Mouse (Mus musculus) heart, postnatal 10 days (tissue): ENCODE measurements around the gene Smarcal1. TPM values are rescaled to one million over a fixed set of nuclear protein-coding genes. Genes with fewer than 3 reads are reported as not detected.

Experiments used
- DNase-seq, 2 experiments: peaks; one replicate each; pipeline ENCODE4 v3.0.0; 2021
- intact Hi-C: fragments of 180-260 bp; cut with DNase I; formaldehyde crosslinking; loops from one replicate; pipeline ENCODE4 v1.15.1; 2025
- total RNA-seq, 2 experiments: library from RNA; stranded (reverse); gene quantifications; 2 replicates each; pipeline ENCODE4 v1.2.3; 2021

The Smarcal1 gene
- total RNA-seq: 10 to 100 TPM; 29.5 to 37.5 TPM

- intact Hi-C loops: no loop called here
- DNase-seq: peak; percentile 97
Observed at GRCm38 (mm10) chr1:72582947-72583731, at the start of gene Smarcal1. TSS of gene Smarcal1 (plus strand) at chr1:72583251.

- DNase-seq: no peak
- intact Hi-C loops: no loop called here
Observed at GRCm38 (mm10) chr1:72533439-72533838, 49.6 kb upstream of the Smarcal1 start.

GRCm38 (mm10) chr1:72535725-72536571 lies 47.1 kb upstream of the Smarcal1 start:
- no peak for DNase-seq
- intact Hi-C loops: no loop called here

GRCm38 (mm10) chr1:72536611-72537351 lies 46.3 kb upstream of the Smarcal1 start, which contains the start of gene March4:
TSS of gene March4 (minus strand) at chr1:72536930.
- peak; percentile 67 to 83 for DNase-seq
- intact Hi-C loops: no loop called here

GRCm38 (mm10) chr1:72538266-72538665 lies 44.8 kb upstream of the Smarcal1 start:
- no peak for DNase-seq

GRCm38 (mm10) chr1:72550317-72550716 lies 32.7 kb upstream of the Smarcal1 start:
- no peak for DNase-seq
- intact Hi-C loops: no loop called here

More at GRCm38 (mm10) chr1:72538266-72538665, 44.8 kb upstream of the Smarcal1 start:
- intact Hi-C loops: no loop called here

- DNase-seq: no peak
- intact Hi-C loops: no loop called here
Observed at GRCm38 (mm10) chr1:72556471-72556870, 26.6 kb upstream of the Smarcal1 start.

GRCm38 (mm10) chr1:72558625-72559024 lies 24.4 kb upstream of the Smarcal1 start:
- DNase-seq: no peak
- intact Hi-C loops: no loop called here

DNA sequence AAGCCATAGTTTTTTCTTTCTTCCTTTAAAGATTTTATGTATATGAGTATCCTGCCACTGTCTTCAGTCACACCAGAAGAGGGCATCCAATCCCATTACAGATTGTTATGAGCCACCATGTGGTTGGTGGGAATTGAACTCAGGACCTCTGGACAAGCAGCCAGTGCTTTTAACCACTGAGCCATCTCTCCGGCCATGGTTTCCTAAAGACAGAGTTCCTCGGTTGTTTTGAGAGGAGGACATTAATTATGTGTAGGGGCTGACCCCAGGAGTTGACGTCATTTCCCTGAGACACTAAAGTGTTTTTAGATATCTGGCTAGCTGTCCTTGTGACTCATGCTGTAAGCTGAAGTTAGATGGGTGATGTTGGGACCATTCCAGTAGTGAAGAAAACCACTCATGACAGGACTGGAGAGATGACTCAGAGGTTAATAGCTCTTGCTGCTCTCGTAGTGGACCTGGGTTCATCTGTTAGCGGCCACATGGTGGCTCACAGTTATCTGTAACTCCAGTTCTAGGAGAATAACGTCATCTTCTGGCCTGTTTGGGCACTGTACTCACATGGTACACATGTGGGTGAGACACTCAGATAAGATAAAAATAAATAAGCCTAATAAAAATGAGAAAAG lies 18.6 kb upstream of the Smarcal1 start:
- DNase-seq: no peak
- intact Hi-C loops: no loop called here

DNA sequence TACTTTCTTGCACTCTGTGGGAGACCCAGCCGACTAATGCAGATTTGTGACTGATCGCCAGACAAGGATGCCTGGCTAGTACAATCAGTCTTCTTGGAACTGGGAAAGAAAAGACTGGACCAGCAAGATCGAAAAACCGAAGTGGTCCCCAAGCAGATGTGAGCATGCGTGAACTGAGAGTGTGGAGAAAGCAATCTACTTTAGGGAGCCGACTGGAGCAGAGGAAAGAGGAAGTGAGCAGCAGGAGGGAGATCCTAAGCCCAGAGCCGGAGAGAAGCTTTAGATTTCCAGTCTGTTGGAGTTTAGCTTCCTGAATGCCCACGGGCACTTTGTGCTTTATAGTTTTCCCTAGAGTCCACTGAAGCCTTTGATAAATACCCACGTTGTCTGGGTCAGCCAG lies 16.0 kb upstream of the Smarcal1 start:
- DNase-seq: no peak
- intact Hi-C loops: no loop called here

DNA sequence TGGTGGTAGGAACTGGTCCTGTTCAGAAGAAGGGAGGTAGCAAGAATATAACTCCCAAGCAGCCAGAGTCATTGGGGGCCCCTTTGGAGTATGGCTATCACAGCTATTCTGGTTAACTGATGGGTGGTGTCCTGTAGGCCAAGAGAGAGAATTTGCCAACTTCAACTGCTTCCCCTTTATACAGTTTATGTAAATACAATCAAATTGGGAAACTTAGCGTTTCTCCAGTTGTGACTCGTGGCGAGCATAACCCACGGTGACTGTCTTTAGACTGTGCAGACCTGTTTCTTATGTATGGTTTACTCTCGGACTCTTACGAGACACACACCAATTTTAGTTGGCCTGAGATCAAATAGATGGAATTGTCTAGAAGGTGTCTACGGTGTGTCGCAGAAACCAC lies 14.3 kb upstream of the Smarcal1 start:
- no peak for DNase-seq
- intact Hi-C loops: no loop called here

DNA sequence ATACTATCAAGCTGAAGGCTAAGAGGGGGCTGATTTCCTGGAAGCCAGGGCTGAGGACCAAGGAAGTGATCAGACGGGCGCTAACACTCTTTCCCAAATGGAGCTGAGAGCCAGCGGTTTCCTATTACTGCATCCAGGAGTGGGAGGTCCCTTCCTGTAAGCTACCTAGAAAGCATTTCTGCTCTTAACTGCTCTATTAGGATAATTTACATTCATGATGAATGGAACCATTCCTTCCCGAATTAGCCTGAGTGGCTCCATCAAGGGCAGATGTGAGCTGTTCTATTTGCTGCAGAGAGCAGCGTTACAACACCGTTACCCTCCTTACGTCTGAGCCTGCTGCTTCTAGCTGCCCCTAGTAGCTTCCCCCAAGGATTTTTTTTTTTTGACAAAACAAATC lies 9.0 kb upstream of the Smarcal1 start:
- no peak for DNase-seq
- intact Hi-C loops: loop anchor here (2.0 kb wide), 1 partner anchor 261 kb away; no protein-coding TSS in a partner anchor

DNA sequence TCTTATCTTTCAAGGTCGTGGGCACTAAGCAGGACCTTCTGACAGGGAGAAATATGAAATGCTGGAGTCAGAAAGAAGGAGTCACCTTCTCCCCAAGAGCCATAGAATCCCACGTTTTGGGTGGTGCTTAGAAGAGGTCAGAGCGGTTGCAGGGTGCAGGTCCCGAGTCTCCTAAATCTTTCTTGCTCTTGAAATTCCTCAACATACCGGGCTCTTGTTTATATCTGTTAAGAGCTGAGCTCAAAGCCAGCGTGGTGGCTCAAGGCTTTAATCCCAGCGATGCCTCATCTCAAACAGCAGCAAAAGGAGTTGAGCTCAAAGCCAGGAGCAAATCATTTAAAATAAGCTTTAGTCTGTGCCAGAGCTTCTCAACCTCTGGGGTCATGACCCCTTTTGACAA lies 8.4 kb upstream of the Smarcal1 start:
- intact Hi-C loops: loop anchor here (2.0 kb wide), 1 partner anchor 262 kb away; no protein-coding TSS in a partner anchor
- no peak for DNase-seq

DNA sequence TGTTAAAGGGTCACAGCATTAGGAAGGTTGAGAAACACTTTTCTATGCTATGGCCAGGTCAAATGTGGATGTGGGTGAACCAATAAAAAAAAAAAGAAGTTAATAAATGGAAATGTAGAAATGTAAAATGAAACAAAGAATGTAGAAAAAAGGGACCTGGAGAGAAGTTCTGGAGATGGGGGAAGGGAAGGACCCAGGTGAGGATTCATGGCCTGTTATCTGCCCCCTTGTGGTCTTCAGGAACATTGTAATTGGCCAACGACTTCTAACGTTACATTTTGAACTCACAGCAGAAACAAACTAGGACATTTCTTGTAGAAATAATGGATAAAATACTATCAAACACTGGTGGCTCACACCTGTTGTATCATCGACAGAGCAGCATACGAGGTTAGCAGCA lies 7.9 kb upstream of the Smarcal1 start:
- intact Hi-C loops: loop anchor here (2.0 kb wide), 1 partner anchor 262 kb away; no protein-coding TSS in a partner anchor
- DNase-seq: no peak

DNA sequence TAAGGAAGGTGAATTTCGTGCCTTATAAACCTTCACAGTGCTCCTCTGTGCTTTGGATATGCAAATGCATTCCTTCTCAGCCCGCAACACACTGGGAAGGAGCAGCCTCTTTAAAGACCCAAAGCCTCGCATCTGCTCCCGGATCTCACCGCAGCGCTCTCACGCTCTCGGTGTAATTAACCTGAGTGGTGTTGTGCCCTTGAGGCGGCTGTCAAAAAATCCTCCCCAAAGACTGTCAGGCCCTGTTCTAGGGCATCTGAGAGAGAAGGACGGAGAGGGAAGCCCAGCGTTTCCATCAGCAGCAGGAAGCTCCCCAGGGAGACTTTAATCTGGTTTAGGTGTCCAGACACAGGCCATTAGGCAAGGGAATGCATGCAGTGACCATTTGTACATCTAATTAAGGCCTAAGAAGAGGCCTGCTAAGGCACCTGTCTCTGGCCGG lies 5.5 kb upstream of the Smarcal1 start:
- intact Hi-C loops: no loop called here

DNA sequence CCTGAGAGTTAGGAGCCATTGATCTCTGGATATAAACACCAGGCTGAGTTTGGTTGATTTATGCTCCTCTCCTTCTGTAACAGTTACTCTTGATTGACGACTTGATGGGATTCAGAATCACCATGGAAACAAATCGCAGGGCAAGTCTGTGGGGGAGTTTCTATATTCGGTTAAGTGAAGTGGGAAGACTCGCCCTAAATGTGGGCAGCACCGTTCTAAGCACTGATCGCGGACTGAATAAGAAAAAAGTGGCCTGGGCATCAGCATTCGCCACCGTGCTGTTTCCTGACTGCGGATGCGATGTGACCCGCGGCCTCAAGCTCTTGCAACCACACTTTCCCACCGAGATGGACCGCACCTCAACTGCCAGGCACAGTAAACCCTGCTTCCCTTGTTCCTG lies 4.7 kb upstream of the Smarcal1 start:
- DNase-seq: no peak
- intact Hi-C loops: no loop called here

More for the DNA sequence above, 5.5 kb upstream of the Smarcal1 start:
- no peak for DNase-seq

DNA sequence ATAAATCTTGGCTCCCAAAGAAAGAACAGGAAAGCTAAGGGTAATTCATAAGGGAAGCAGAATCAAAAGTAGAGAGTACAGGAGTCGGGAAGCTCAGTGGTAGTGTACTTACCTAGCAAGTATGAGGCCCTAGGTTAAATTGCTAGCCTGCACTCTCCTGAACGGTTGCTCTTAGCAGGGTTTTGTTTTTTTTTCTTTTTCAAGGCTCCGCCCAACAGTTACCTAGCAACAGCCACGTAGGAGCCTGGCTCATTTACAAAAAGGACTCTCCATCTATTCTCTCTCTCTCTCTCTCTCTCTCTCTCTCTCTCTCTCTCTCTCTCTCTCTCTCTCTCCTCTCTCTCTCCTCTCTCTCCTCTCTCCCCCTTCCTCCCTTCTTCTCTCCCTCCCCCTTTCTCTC lies 4.2 kb upstream of the Smarcal1 start:
- intact Hi-C loops: no loop called here
- no peak for DNase-seq

DNA sequence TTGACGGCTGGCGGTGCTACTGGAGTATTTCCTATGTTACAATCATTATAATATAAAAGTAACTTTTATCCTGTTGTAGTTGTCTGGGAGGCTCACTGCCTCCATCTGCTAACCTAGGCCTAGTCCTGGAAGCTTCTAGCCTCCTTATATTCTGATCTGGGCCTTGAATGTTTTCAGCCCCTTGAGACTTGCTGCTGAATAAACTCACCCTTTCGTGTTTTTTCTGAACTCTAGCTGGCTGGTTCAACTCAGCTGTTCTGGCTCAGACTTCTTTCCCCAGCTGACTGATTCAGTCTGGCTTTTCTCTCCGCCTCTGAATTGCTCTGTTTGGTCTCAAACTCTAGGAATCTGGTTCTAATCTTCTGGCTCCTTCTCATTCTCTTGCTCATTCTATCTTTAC lies 855 bp downstream of the Smarcal1 start:
- intact Hi-C loops: no loop called here
- DNase-seq: no peak

GRCm38 (mm10) chr1:72585971-72586875 lies 3.2 kb downstream of the Smarcal1 start:
- no peak for DNase-seq
- intact Hi-C loops: no loop called here
